Mouse (Mus musculus) ovary, adult 18-20 months (tissue): ENCODE results near the gene Neurl2.
"Not testable (repeated sequence)": the region's sequence is repeated elsewhere in the genome, so short reads cannot be mapped to it uniquely, and the experiment has no call there.

Experiments
- DNase-seq: peaks from one replicate; pipeline ENCODE4 v3.0.0; 2022; ENCODE audit warnings: low spot score, mixed read lengths

Gene Neurl2

GRCm38 (mm10) chr2:164815821-164816220, 17.4 kb downstream of the Neurl2 start:
- no peak for DNase-seq

GRCm38 (mm10) chr2:164815348-164815747, 17.9 kb downstream of the Neurl2 start:
- DNase-seq: no peak

- DNase-seq: no peak
These were observed 19.7 kb downstream of the Neurl2 start for GRCm38 (mm10) chr2:164813557-164813956.

GRCm38 (mm10) chr2:164806614-164807013, 26.6 kb downstream of the Neurl2 start:
- no peak for DNase-seq

- no peak for DNase-seq
These were observed 27.9 kb downstream of the Neurl2 start for GRCm38 (mm10) chr2:164805332-164805718.

GRCm38 (mm10) chr2:164804533-164805331, 28.5 kb downstream of the Neurl2 start, which contains the start of the genes Acot8 and Zswim3:
Gene Acot8 (minus strand): TSS chr2:164804882.
Gene Zswim3 (plus strand): TSS chr2:164805098.
- DNase-seq: peak; percentile 95

- DNase-seq: no peak
These were observed 29.3 kb downstream of the Neurl2 start for GRCm38 (mm10) chr2:164803921-164804313.

- DNase-seq: no peak
These were observed 29.9 kb downstream of the Neurl2 start for GRCm38 (mm10) chr2:164803201-164803920.

- no peak for DNase-seq
These were observed 32.8 kb downstream of the Neurl2 start for GRCm38 (mm10) chr2:164800252-164801004.

GRCm38 (mm10) chr2:164798554-164798953, 34.7 kb downstream of the Neurl2 start:
- not testable (repeated sequence) for DNase-seq

- DNase-seq: no peak
These were observed 37.4 kb downstream of the Neurl2 start for GRCm38 (mm10) chr2:164795868-164796267.

GRCm38 (mm10) chr2:164794293-164794692, 39.0 kb downstream of the Neurl2 start:
- peak; percentile 73 for DNase-seq

GRCm38 (mm10) chr2:164793772-164794171, 39.5 kb downstream of the Neurl2 start:
- DNase-seq: no peak

GRCm38 (mm10) chr2:164793236-164793635, 40.0 kb downstream of the Neurl2 start:
- DNase-seq: peak; percentile 34

GRCm38 (mm10) chr2:164792400-164793190, 40.7 kb downstream of the Neurl2 start:
- no peak for DNase-seq

GRCm38 (mm10) chr2:164791841-164792261, 41.4 kb downstream of the Neurl2 start:
- DNase-seq: no peak

- DNase-seq: no peak
These were observed 42.8 kb downstream of the Neurl2 start for GRCm38 (mm10) chr2:164790451-164790850.

GRCm38 (mm10) chr2:164788411-164788810, 44.8 kb downstream of the Neurl2 start:
- DNase-seq: no peak

- no peak for DNase-seq
These were observed 45.5 kb downstream of the Neurl2 start for GRCm38 (mm10) chr2:164787779-164788178.

- no peak for DNase-seq
These were observed 46.2 kb downstream of the Neurl2 start for GRCm38 (mm10) chr2:164787032-164787431.

GRCm38 (mm10) chr2:164786388-164786885, 46.8 kb downstream of the Neurl2 start:
- no peak for DNase-seq
